Mouse (Mus musculus) inflammation-experienced regulatory T-cells, adult 6 months (primary cell): ENCODE measurements around the gene Mob3b. TPM values are rescaled to one million over a fixed set of nuclear protein-coding genes. Genes with fewer than 3 reads are reported as not detected.

ENCODE experiments used
- polyA plus RNA-seq, 3 experiments: library from polyadenylated mRNA; unstranded; fragments of 100-300 nt; shearing (Covaris generic); gene quantifications; one replicate each; pipeline ENCODE4 v1.2.1; 2017

Mob3b gene
- polyA plus RNA-seq, 3 experiments from 2014 or later, result 1.2 to 5.7 (median 3.2) TPM

Other genes with a start within 250 kb of the Mob3b start
- gene Ifnk, start 5.4 kb downstream of the Mob3b start, polyA plus RNA-seq, result not detected
- gene C9orf72, start 68.7 kb upstream of the Mob3b start, polyA plus RNA-seq, result 10 to 100 TPM in 2 of 3 experiments, 1 to 10 TPM in 1; 9.8 to 18.0 (median 13.7) TPM